Mouse (Mus musculus): ENCODE results near the gene Anapc4. TPM values are rescaled to one million over a fixed set of nuclear protein-coding genes. Genes with fewer than 3 reads are reported as not detected.

The Anapc4 gene
- polyA plus RNA-seq, 1 experiment from 2014 or later = 179 TPM

- no peak for TF ChIP-seq CTCF (IDR thresholded peaks at IDR 0.05)
- CTCF ChIA-PET = interaction anchor here (0.8 to 1.9 kb wide), 4 partner anchors 9 to 15 kb away, joined by 3 to 12 read pairs (median 3); no protein-coding TSS in a partner anchor
- ATAC-seq (no peak), DNase-seq (ENCODE audit: low read depth, low spot score) (no peak)
- H3K27me3 ChIP-seq = no peaks in the 10 kb centered on the region
- POLR2A ChIA-PET = no interaction called here
- in situ Hi-C loops (cut with MboI; ENCODE audit: low pct_unique_long_range_greater_than_20kb) = loop anchor here (10.0 kb wide), 2 partner anchors 148 to 298 kb away; partner anchors contain the start of gene Sepsecs
Measured at GRCm38 (mm10) chr5:52812456-52812855, 21.4 kb upstream of the Anapc4 start.

GRCm38 (mm10) chr5:52813312-52813711 lies 20.5 kb upstream of the Anapc4 start:
- in situ Hi-C loops (cut with MboI; ENCODE audit: low pct_unique_long_range_greater_than_20kb) = loop anchor here (10.0 kb wide), 2 partner anchors 149 to 299 kb away; partner anchors contain the start of gene Sepsecs
- H3K27me3 ChIP-seq = no peaks in the 10 kb centered on the region
- no peak for DNase-seq (ENCODE audit: low read depth, low spot score)
- POLR2A ChIA-PET = no interaction called here
- ATAC-seq = no peak
- no peak for TF ChIP-seq CTCF (IDR thresholded peaks at IDR 0.05)
- CTCF ChIA-PET = interaction anchor here (1.9 kb wide), 1 partner anchor 8 kb away, joined by 12 read pairs; no protein-coding TSS in a partner anchor

- TF ChIP-seq CTCF (IDR thresholded peaks at IDR 0.05) = no peak
- DNase-seq (ENCODE audit: low read depth, low spot score) = no peak
- POLR2A ChIA-PET = no interaction called here
- in situ Hi-C loops (cut with MboI; ENCODE audit: low pct_unique_long_range_greater_than_20kb) = loop anchor here (10.0 kb wide), 2 partner anchors 154 to 304 kb away; partner anchors contain the start of gene Sepsecs
- H3K27me3 ChIP-seq = no peaks in the 10 kb centered on the region
- no peak for ATAC-seq
- CTCF ChIA-PET = interaction anchor here (1.6 kb wide), 1 partner anchor 11 kb away, joined by 5 read pairs; no protein-coding TSS in a partner anchor
Measured at GRCm38 (mm10) chr5:52818676-52819075, 15.1 kb upstream of the Anapc4 start.

- ATAC-seq = no peak
- peak; percentile 24 for DNase-seq (ENCODE audit: low read depth, low spot score)
- in situ Hi-C loops (cut with MboI; ENCODE audit: low pct_unique_long_range_greater_than_20kb) = no loop called here
- TF ChIP-seq CTCF (IDR thresholded peaks at IDR 0.05) = peak; percentile 77
- ChIA-PET CTCF (interaction anchor here (0.7 to 2.5 kb wide), 9 partner anchors 9 to 306 kb away, joined by 3 to 13 read pairs (median 3); no protein-coding TSS in a partner anchor), POLR2A (no interaction called here)
- H3K27me3 ChIP-seq = no peaks in the 10 kb centered on the region
Measured at GRCm38 (mm10) chr5:52821691-52822090, 12.1 kb upstream of the Anapc4 start.

GRCm38 (mm10) chr5:52827923-52828322 lies 5.9 kb upstream of the Anapc4 start:
- DNase-seq (ENCODE audit: low read depth, low spot score) (no peak), ATAC-seq (no peak)
- H3K27me3 ChIP-seq = no peaks in the 10 kb centered on the region
- ChIA-PET CTCF (interaction anchor here (0.8 to 1.3 kb wide), 3 partner anchors 11 to 26 kb away, joined by 3 to 4 read pairs (median 3); no protein-coding TSS in a partner anchor), POLR2A (no interaction called here)
- in situ Hi-C loops (cut with MboI; ENCODE audit: low pct_unique_long_range_greater_than_20kb) = no loop called here
- no peak for TF ChIP-seq CTCF (IDR thresholded peaks at IDR 0.05)

- H3K27me3 ChIP-seq = no peaks in the 10 kb centered on the region
- in situ Hi-C loops (cut with MboI; ENCODE audit: low pct_unique_long_range_greater_than_20kb) = no loop called here
- TF ChIP-seq CTCF (IDR thresholded peaks at IDR 0.05) = no peak
- ATAC-seq (peak; percentile 0), DNase-seq (ENCODE audit: low read depth, low spot score) (no peak)
- CTCF ChIA-PET = interaction anchor here (0.6 to 1.5 kb wide), 2 partner anchors 12 to 33 kb away, joined by 3 read pairs; no protein-coding TSS in a partner anchor
- POLR2A ChIA-PET = no interaction called here
Measured at GRCm38 (mm10) chr5:52833005-52833404, 807 bp upstream of the Anapc4 start.

- TF ChIP-seq CTCF (IDR thresholded peaks at IDR 0.05) = no peak
- POLR2A ChIA-PET = interaction anchor here (1.0 to 1.2 kb wide), 3 partner anchors 8 to 15 kb away, joined by 3 to 4 read pairs (median 3); no protein-coding TSS in a partner anchor
- ATAC-seq (peak; percentile 15), DNase-seq (ENCODE audit: low read depth, low spot score) (no peak)
- CTCF ChIA-PET = interaction anchor here (1.0 to 1.9 kb wide), 4 partner anchors 10 to 289 kb away, joined by 3 to 6 read pairs (median 3); no protein-coding TSS in a partner anchor
- no peaks in the 10 kb centered on the region for H3K27me3 ChIP-seq
- in situ Hi-C loops (cut with MboI; ENCODE audit: low pct_unique_long_range_greater_than_20kb) = no loop called here
Measured at GRCm38 (mm10) chr5:52834386-52834785, 574 bp downstream of the Anapc4 start.

GRCm38 (mm10) chr5:52844319-52844718 lies 10.5 kb downstream of the Anapc4 start:
- no peaks in the 10 kb centered on the region for H3K27me3 ChIP-seq
- no peak for ATAC-seq
- in situ Hi-C loops (cut with MboI; ENCODE audit: low pct_unique_long_range_greater_than_20kb) = no loop called here
- no peak for DNase-seq (ENCODE audit: low read depth, low spot score)
- CTCF ChIA-PET = interaction anchor here (1.1 to 5.1 kb wide), 4 partner anchors 8 to 279 kb away, joined by 4 to 25 read pairs (median 8); no protein-coding TSS in a partner anchor
- POLR2A ChIA-PET = no interaction called here
- TF ChIP-seq CTCF (IDR thresholded peaks at IDR 0.05) = no peak

- no peak for DNase-seq (ENCODE audit: low read depth, low spot score)
- CTCF ChIA-PET = interaction anchor here (0.7 to 3.5 kb wide), 6 partner anchors 10 to 412 kb away, joined by 3 to 25 read pairs (median 4); no protein-coding TSS in a partner anchor
- no peak for ATAC-seq
- in situ Hi-C loops (cut with MboI; ENCODE audit: low pct_unique_long_range_greater_than_20kb) = no loop called here
- no peaks in the 10 kb centered on the region for H3K27me3 ChIP-seq
- POLR2A ChIA-PET = interaction anchor here (0.6 kb wide), 1 partner anchor 68 kb away, joined by 3 read pairs; no protein-coding TSS in a partner anchor
- TF ChIP-seq CTCF (IDR thresholded peaks at IDR 0.05) = no peak
Measured at GRCm38 (mm10) chr5:52855727-52856126, 21.9 kb downstream of the Anapc4 start.

- POLR2A ChIA-PET = interaction anchor here (0.8 kb wide), 1 partner anchor 9 kb away, joined by 3 read pairs; no protein-coding TSS in a partner anchor
- CTCF ChIA-PET = interaction anchor here (0.8 to 4.5 kb wide), 4 partner anchors 9 to 260 kb away, joined by 3 to 15 read pairs (median 4); no protein-coding TSS in a partner anchor
- no peaks in the 10 kb centered on the region for H3K27me3 ChIP-seq
- no peak for ATAC-seq
- DNase-seq (ENCODE audit: low read depth, low spot score) = no peak
- no peak for TF ChIP-seq CTCF (IDR thresholded peaks at IDR 0.05)
- in situ Hi-C loops (cut with MboI; ENCODE audit: low pct_unique_long_range_greater_than_20kb) = no loop called here
Measured at GRCm38 (mm10) chr5:52864446-52864845, 30.6 kb downstream of the Anapc4 start.

GRCm38 (mm10) chr5:52865825-52866224 lies 32.0 kb downstream of the Anapc4 start:
- H3K27me3 ChIP-seq = no peaks in the 10 kb centered on the region
- DNase-seq (ENCODE audit: low read depth, low spot score) (peak; percentile 66), ATAC-seq (peak; percentile 63)
- in situ Hi-C loops (cut with MboI; ENCODE audit: low pct_unique_long_range_greater_than_20kb) = no loop called here
- POLR2A ChIA-PET = interaction anchor here (1.1 kb wide), 1 partner anchor 329 kb away, joined by 3 read pairs; no protein-coding TSS in a partner anchor
- no peak for TF ChIP-seq CTCF (IDR thresholded peaks at IDR 0.05)
- CTCF ChIA-PET = interaction anchor here (0.7 to 4.5 kb wide), 9 partner anchors 10 to 266 kb away, joined by 3 to 15 read pairs (median 4); no protein-coding TSS in a partner anchor

Measured in Patski (cell line).